Mouse (Mus musculus) kidney, embryonic 14.5 days (tissue): ENCODE measurements around the gene Rdh13. TPM values are rescaled to one million over a fixed set of nuclear protein-coding genes. Genes with fewer than 3 reads are reported as not detected.

Experiments used
- ATAC-seq: fragments of 200-750 bp; cut with Nextera tagmentation; 2 replicates; pipeline ENCODE4 v1.8.0; 2017; ENCODE audit warnings: moderate number of reproducible peaks, mild to moderate bottlenecking, moderate TSS enrichment, moderate library complexity; ENCODE audit not compliant: low FRiP score, low TSS enrichment
- H3K27ac ChIP-seq: fragments of 300-500 bp; sonication (generic); 2 replicates; pipeline ENCODE4 v1.5.1; 2014; ENCODE audit warnings: low read depth, mild to moderate bottlenecking, low read length, moderate library complexity, mixed read lengths
- H3K27me3 ChIP-seq: fragments of 300-500 bp; sonication (generic); 2 replicates; pipeline ENCODE4 v1.6.1; 2014; ENCODE audit warnings: mild to moderate bottlenecking, low read length; ENCODE audit not compliant: control insufficient read depth, insufficient read depth
- H3K36me3 ChIP-seq: fragments of 300-500 bp; sonication (generic); 2 replicates; pipeline ENCODE4 v1.6.1; 2014; ENCODE audit warnings: low read length, mixed read lengths; ENCODE audit not compliant: control insufficient read depth, insufficient read depth
- H3K4me1 ChIP-seq: fragments of 300-500 bp; sonication (generic); 2 replicates; pipeline ENCODE4 v1.6.1; 2014; ENCODE audit warnings: low read length, mixed read lengths; ENCODE audit not compliant: control insufficient read depth, insufficient read depth
- H3K4me2 ChIP-seq: fragments of 300-500 bp; sonication (generic); replicated peaks from 2 replicates; pipeline ENCODE4 v1.6.1; 2014; ENCODE audit warnings: low read depth, mild to moderate bottlenecking, low read length
- H3K4me3 ChIP-seq: fragments of 300-500 bp; sonication (generic); 2 replicates; pipeline ENCODE4 v1.5.1; 2014; ENCODE audit warnings: mild to moderate bottlenecking, low read length
- H3K9ac ChIP-seq: fragments of 300-500 bp; sonication (generic); 2 replicates; pipeline ENCODE4 v1.6.1; 2014; ENCODE audit warnings: low read depth, mild to moderate bottlenecking, low read length, moderate library complexity
- H3K9me3 ChIP-seq: fragments of 300-500 bp; sonication (generic); 2 replicates; pipeline ENCODE4 v1.6.1; 2016; ENCODE audit warnings: low read length; ENCODE audit not compliant: control insufficient read depth
- WGBS: fragments of 180-500 bp; shearing (Covaris S2); extraction: QIAGEN DNeasy Blood & Tissue Kit; methylation state at CpG from one replicate; pipeline ENCODE4 v1.1.7; 2014; 5-methylcytosine and 5-hydroxymethylcytosine counted together
- polyA plus RNA-seq: library from polyadenylated mRNA; unstranded; fragments of >200 nt; fragmentation: Nextera tagmentation; extraction: Ambion mirVana; gene quantifications from 2 replicates; pipeline ENCODE4 v1.2.1, GENCODE M21; 2014

Rdh13 gene
- polyA plus RNA-seq: 23.4 and 32.9 TPM in 2 replicates

GRCm38 (mm10) chr7:4445216-4445791 is at the start of gene Rdh13:
Gene Rdh13, minus strand, starts transcription at chr7:4445649.
- Histone ChIP-seq H3K9ac (peak within 1 kb of the TSS; percentile 75), H3K4me3 (peak within 1 kb of the TSS; percentile 78), H3K9me3 (no peaks in the 10 kb centered on the region), H3K27ac (peak within 1 kb of the TSS; percentile 67; the same call in 1 of the 2 replicates), H3K4me1 (peaks cover 5% of the 10 kb centered on the region), H3K36me3 (peaks cover 38% of the 10 kb centered on the region), H3K27me3 (no peaks in the 10 kb centered on the region), H3K4me2 (peak within 1 kb of the TSS; percentile 55)
- under 1% methylated on average over 35 of the region's 35 CpGs for WGBS
- ATAC-seq: peak; percentile 96

GRCm38 (mm10) chr7:4493991-4494390 is 48.5 kb upstream of the Rdh13 start:
- Histone ChIP-seq H3K9me3 (no peaks in the 10 kb centered on the region), H3K9ac (no peak overlapping the region), H3K4me3 (no peak overlapping the region), H3K4me2 (no peak overlapping the region), H3K27ac (no peak overlapping the region), H3K27me3 (no peaks in the 10 kb centered on the region), H3K36me3 (peaks cover 36% of the 10 kb centered on the region), H3K4me1 (peaks cover 9% of the 10 kb centered on the region)
- ATAC-seq: no peak
- WGBS: 82% methylated on average over 1 of the region's 1 CpGs

GRCm38 (mm10) chr7:4492284-4493224 is 47.1 kb upstream of the Rdh13 start:
- Histone ChIP-seq H3K9me3 (no peaks in the 10 kb centered on the region), H3K36me3 (peaks cover 45% of the 10 kb centered on the region), H3K4me2 (no peak overlapping the region), H3K9ac (no peak overlapping the region; the same call in 1 of the 2 replicates), H3K4me3 (no peak overlapping the region), H3K27me3 (no peaks in the 10 kb centered on the region), H3K27ac (no peak overlapping the region), H3K4me1 (no peaks in the 10 kb centered on the region)
- WGBS: 68% methylated on average over 13 of the region's 13 CpGs
- peak; percentile 75 for ATAC-seq

- Histone ChIP-seq H3K36me3 (peaks cover 37% of the 10 kb centered on the region), H3K9ac (no peak overlapping the region), H3K27me3 (no peaks in the 10 kb centered on the region), H3K4me3 (no peak overlapping the region), H3K4me1 (no peaks in the 10 kb centered on the region), H3K9me3 (no peaks in the 10 kb centered on the region), H3K27ac (no peak overlapping the region), H3K4me2 (no peak overlapping the region)
- ATAC-seq: no peak
- 81% methylated on average over 6 of the region's 6 CpGs for WGBS
Measured at GRCm38 (mm10) chr7:4491308-4491707, 45.9 kb upstream of the Rdh13 start.

GRCm38 (mm10) chr7:4482281-4482680 is 36.8 kb upstream of the Rdh13 start:
- Histone ChIP-seq H3K4me2 (no peak overlapping the region), H3K9me3 (no peaks in the 10 kb centered on the region), H3K27ac (no peak overlapping the region), H3K9ac (no peak overlapping the region), H3K4me3 (no peak overlapping the region), H3K27me3 (no peaks in the 10 kb centered on the region), H3K36me3 (peaks cover 55% of the 10 kb centered on the region), H3K4me1 (peaks cover 10% of the 10 kb centered on the region)
- no peak for ATAC-seq
- 88% methylated on average over 12 of the region's 12 CpGs for WGBS

GRCm38 (mm10) chr7:4479674-4480073 is 34.2 kb upstream of the Rdh13 start:
- no peak overlapping the region for H3K9ac ChIP-seq
- H3K36me3 ChIP-seq: peaks cover 38% of the 10 kb centered on the region
- peaks cover 8% of the 10 kb centered on the region; the same call in 1 of the 2 replicates for H3K27me3 ChIP-seq
- 22% methylated on average over 6 of the region's 6 CpGs for WGBS
- no peak for ATAC-seq
- no peak overlapping the region for H3K4me2 ChIP-seq
- peaks cover 10% of the 10 kb centered on the region for H3K4me1 ChIP-seq
- H3K4me3 ChIP-seq: no peak overlapping the region
- no peak overlapping the region for H3K27ac ChIP-seq
- no peaks in the 10 kb centered on the region for H3K9me3 ChIP-seq

- peaks cover 30% of the 10 kb centered on the region for H3K36me3 ChIP-seq
- H3K27ac ChIP-seq: peak overlapping the region; percentile 66; the same call in 1 of the 2 replicates
- peak overlapping the region; percentile 51; the same call in 1 of the 2 replicates for H3K9ac ChIP-seq
- ATAC-seq: peak; percentile 4; the same call in 1 of the 2 replicates
- H3K4me2 ChIP-seq: peak overlapping the region; percentile 67
- H3K4me1 ChIP-seq: peaks cover 10% of the 10 kb centered on the region
- H3K27me3 ChIP-seq: peaks cover 14% of the 10 kb centered on the region; the same call in 1 of the 2 replicates
- no peaks in the 10 kb centered on the region for H3K9me3 ChIP-seq
- whole genome bisulfite sequencing: 2% methylated on average over 16 of the region's 16 CpGs
- H3K4me3 ChIP-seq: peak overlapping the region; percentile 42
Measured at GRCm38 (mm10) chr7:4478796-4479291, 33.4 kb upstream of the Rdh13 start.

- under 1% methylated on average over 39 of the region's 39 CpGs for WGBS
- Histone ChIP-seq H3K9ac (peak overlapping the region; percentile 51), H3K4me2 (peak overlapping the region; percentile 67), H3K9me3 (no peaks in the 10 kb centered on the region), H3K27ac (peak overlapping the region; percentile 83), H3K4me3 (peak overlapping the region; percentile 42), H3K4me1 (peaks cover 10% of the 10 kb centered on the region), H3K27me3 (peaks cover 16% of the 10 kb centered on the region; the same call in 1 of the 2 replicates), H3K36me3 (peaks cover 24% of the 10 kb centered on the region)
- peak; percentile 96 for ATAC-seq
Measured at GRCm38 (mm10) chr7:4478021-4478795, 32.8 kb upstream of the Rdh13 start.
